Mouse (Mus musculus): Measurements from ENCODE around the gene Chst13.

Gene Chst13

GRCm38 (mm10) chr6:90324991-90325390 is at the start of gene Chst13:
TSS of gene Chst13 (minus strand) at chr6:90325185.
- no peak for DNase-seq (ENCODE audit: low read depth, low spot score)

- DNase-seq (ENCODE audit: low read depth, low spot score) = no peak
Observed at GRCm38 (mm10) chr6:90374647-90375046, 49.7 kb upstream of the Chst13 start.

- peak; percentile 30 for DNase-seq (ENCODE audit: low read depth, low spot score)
Observed at GRCm38 (mm10) chr6:90369725-90370553, 45.0 kb upstream of the Chst13 start.

GRCm38 (mm10) chr6:90368976-90369724 is 44.2 kb upstream of the Chst13 start, which contains the start of gene Zxdc:
TSS of gene Zxdc (plus strand) at chr6:90369492.
- peak; percentile 98 for DNase-seq (ENCODE audit: low read depth, low spot score)

GRCm38 (mm10) chr6:90363301-90363700 is 38.3 kb upstream of the Chst13 start:
- DNase-seq (ENCODE audit: low read depth, low spot score) = peak; percentile 38

- no peak for DNase-seq (ENCODE audit: low read depth, low spot score)
Observed at GRCm38 (mm10) chr6:90360922-90361614, 36.1 kb upstream of the Chst13 start.

- DNase-seq (ENCODE audit: low read depth, low spot score) = peak; percentile 86
Observed at GRCm38 (mm10) chr6:90360024-90360781, 35.2 kb upstream of the Chst13 start.

GRCm38 (mm10) chr6:90359445-90359844 is 34.5 kb upstream of the Chst13 start:
- no peak for DNase-seq (ENCODE audit: low read depth, low spot score)

GRCm38 (mm10) chr6:90358142-90358541 is 33.2 kb upstream of the Chst13 start:
- DNase-seq (ENCODE audit: low read depth, low spot score) = no peak

- DNase-seq (ENCODE audit: low read depth, low spot score) = no peak
Observed at GRCm38 (mm10) chr6:90350011-90350410, 25.0 kb upstream of the Chst13 start.

GRCm38 (mm10) chr6:90348500-90348899 is 23.5 kb upstream of the Chst13 start:
- DNase-seq (ENCODE audit: low read depth, low spot score) = no peak

GRCm38 (mm10) chr6:90347183-90347582 is 22.2 kb upstream of the Chst13 start:
- no peak for DNase-seq (ENCODE audit: low read depth, low spot score)

GRCm38 (mm10) chr6:90342343-90342742 is 17.4 kb upstream of the Chst13 start:
- DNase-seq (ENCODE audit: low read depth, low spot score) = no peak

GRCm38 (mm10) chr6:90334244-90334643 is 9.3 kb upstream of the Chst13 start:
- DNase-seq (ENCODE audit: low read depth, low spot score) = no peak

GRCm38 (mm10) chr6:90332561-90333425 is 7.8 kb upstream of the Chst13 start, which contains the start of gene Uroc1:
TSS of gene Uroc1 (plus strand) at chr6:90333284.
- no peak for DNase-seq (ENCODE audit: low read depth, low spot score)

- peak; percentile 32 for DNase-seq (ENCODE audit: low read depth, low spot score)
Observed at GRCm38 (mm10) chr6:90329953-90330352, 5.0 kb upstream of the Chst13 start.

- DNase-seq (ENCODE audit: low read depth, low spot score) = no peak
Observed at GRCm38 (mm10) chr6:90327670-90328069, 2.7 kb upstream of the Chst13 start.

- no peak for DNase-seq (ENCODE audit: low read depth, low spot score)
Observed at GRCm38 (mm10) chr6:90324463-90324862, 522 bp downstream of the Chst13 start.

- no peak for DNase-seq (ENCODE audit: low read depth, low spot score)
Observed at GRCm38 (mm10) chr6:90324026-90324425, 959 bp downstream of the Chst13 start.

GRCm38 (mm10) chr6:90321811-90322210 is 3.2 kb downstream of the Chst13 start:
- DNase-seq (ENCODE audit: low read depth, low spot score) = no peak

All from skeletal muscle tissue, adult 2 months (tissue).